Mouse (Mus musculus) testis, adult 2 months (tissue): ENCODE measurements around the gene Slc39a5. TPM values are rescaled to one million over a fixed set of nuclear protein-coding genes. Genes with fewer than 3 reads are reported as not detected.
A peak's percentile ranks its signal among the peaks of the same experiment; 100 is the strongest.

Experiments
- H3K27ac ChIP-seq: fragments of 200-500 bp; 2 replicates; pipeline ENCODE4 v1.5.1; 2012; ENCODE audit warnings: low read depth, low read length; ENCODE audit not compliant: control insufficient read depth, insufficient read depth
- H3K27me3 ChIP-seq: fragments of 200-500 bp; 2 replicates; pipeline ENCODE4 v1.6.1; 2012; ENCODE audit warnings: mild to moderate bottlenecking, low read length, moderate library complexity; ENCODE audit not compliant: control insufficient read depth, insufficient read depth
- H3K36me3 ChIP-seq: fragments of 200-500 bp; 2 replicates; pipeline ENCODE4 v1.6.1; 2012; ENCODE audit warnings: mild to moderate bottlenecking, low read length; ENCODE audit not compliant: control insufficient read depth, insufficient read depth
- H3K4me1 ChIP-seq: fragments of 200-500 bp; 2 replicates; pipeline ENCODE4 v1.6.1; 2012; ENCODE audit warnings: low read length; ENCODE audit not compliant: control insufficient read depth, insufficient read depth
- H3K4me3 ChIP-seq: fragments of 200-500 bp; 2 replicates; pipeline ENCODE4 v1.5.1; 2012; ENCODE audit warnings: low read depth, mild to moderate bottlenecking, low read length, moderate library complexity, mixed read lengths; ENCODE audit not compliant: control insufficient read depth
- CTCF ChIP-seq: fragments of 200-500 bp; IDR thresholded peaks from 2 replicates; pipeline ENCODE4 v1.5.1; 2012; ENCODE audit warnings: low read depth, mild to moderate bottlenecking, inconsistent platforms, low read length, moderate library complexity; ENCODE audit not compliant: control insufficient read depth, insufficient read depth, insufficient replicate concordance
- POLR2A ChIP-seq: fragments of 200-500 bp; IDR thresholded peaks from 2 replicates; pipeline ENCODE4 v1.6.1; 2012; ENCODE audit warnings: low read depth, mild to moderate bottlenecking, inconsistent platforms, low read length, moderate library complexity; ENCODE audit not compliant: control insufficient read depth
- polyA plus RNA-seq: library from polyadenylated mRNA; depleted of rRNA; stranded (reverse); fragments of >200 nt; gene quantifications from 2 replicates; pipeline ENCODE4 v1.2.3, GENCODE M21; 2012; rRNA removed

Slc39a5 gene
- polyA plus RNA-seq, 1 experiment, result 0.14 TPM

- H3K27me3 ChIP-seq, result no peaks in the 10 kb centered on the region
- peak within 1 kb of the TSS; percentile 95 for H3K27ac ChIP-seq
- peak within 1 kb of the TSS; percentile 96 for H3K4me3 ChIP-seq
- no peaks in the 10 kb centered on the region for H3K36me3 ChIP-seq
- H3K4me1 ChIP-seq, result peaks cover 16% of the 10 kb centered on the region
- peak; percentile 15; the same call in 1 of the 2 replicates for TF ChIP-seq CTCF
- peak; percentile 65 for TF ChIP-seq POLR2A
These were observed 32.4 kb downstream of the Slc39a5 start, which contains the start of gene Coq10a for GRCm38 (mm10) chr10:128368402-128369217. TSS of gene Coq10a (minus strand) at chr10:128368997.

- H3K27me3 ChIP-seq, result no peaks in the 10 kb centered on the region
- TF ChIP-seq POLR2A (no peak), CTCF (no peak)
- H3K27ac ChIP-seq, result peak overlapping the region; percentile 95
- H3K4me1 ChIP-seq, result peaks cover 16% of the 10 kb centered on the region
- peak overlapping the region; percentile 96 for H3K4me3 ChIP-seq
- no peaks in the 10 kb centered on the region for H3K36me3 ChIP-seq
These were observed 33.1 kb downstream of the Slc39a5 start for GRCm38 (mm10) chr10:128367899-128368401.

- TF ChIP-seq POLR2A (no peak), CTCF (no peak)
- Histone ChIP-seq H3K27me3 (no peaks in the 10 kb centered on the region), H3K4me1 (no peaks in the 10 kb centered on the region), H3K27ac (no peak overlapping the region), H3K36me3 (peaks cover 3% of the 10 kb centered on the region; the same call in 1 of the 2 replicates), H3K4me3 (no peak overlapping the region)
These were observed 38.5 kb downstream of the Slc39a5 start for GRCm38 (mm10) chr10:128362568-128362967.

GRCm38 (mm10) chr10:128361836-128362235 lies 39.2 kb downstream of the Slc39a5 start:
- Histone ChIP-seq H3K4me3 (no peak overlapping the region), H3K27ac (peak overlapping the region; percentile 32; the same call in 1 of the 2 replicates), H3K27me3 (no peaks in the 10 kb centered on the region), H3K4me1 (no peaks in the 10 kb centered on the region), H3K36me3 (peaks cover 3% of the 10 kb centered on the region; the same call in 1 of the 2 replicates)
- no peak for TF ChIP-seq CTCF
- TF ChIP-seq POLR2A, result no peak

- Histone ChIP-seq H3K36me3 (peaks cover 3% of the 10 kb centered on the region; the same call in 1 of the 2 replicates), H3K4me3 (no peak overlapping the region), H3K27ac (no peak overlapping the region), H3K4me1 (no peaks in the 10 kb centered on the region), H3K27me3 (no peaks in the 10 kb centered on the region)
- TF ChIP-seq POLR2A, result no peak
These were observed 41.8 kb downstream of the Slc39a5 start for GRCm38 (mm10) chr10:128359226-128359625.

GRCm38 (mm10) chr10:128358796-128359195 lies 42.2 kb downstream of the Slc39a5 start:
- Histone ChIP-seq H3K27ac (no peak overlapping the region), H3K4me3 (no peak overlapping the region), H3K36me3 (peaks cover 5% of the 10 kb centered on the region; the same call in 1 of the 2 replicates), H3K27me3 (no peaks in the 10 kb centered on the region), H3K4me1 (no peaks in the 10 kb centered on the region)
- TF ChIP-seq CTCF, result no peak
- TF ChIP-seq POLR2A, result no peak

- H3K4me1 ChIP-seq, result no peaks in the 10 kb centered on the region; the same call in 1 of the 2 replicates
- no peaks in the 10 kb centered on the region for H3K27me3 ChIP-seq
- no peak overlapping the region for H3K4me3 ChIP-seq
- TF ChIP-seq CTCF (no peak), POLR2A (no peak)
- H3K36me3 ChIP-seq, result peaks cover 3% of the 10 kb centered on the region; the same call in 1 of the 2 replicates
- no peak overlapping the region for H3K27ac ChIP-seq
These were observed 53.5 kb downstream of the Slc39a5 start for GRCm38 (mm10) chr10:128347541-128347940.

Other genes with a start within 250 kb of the Slc39a5 start
- 17.3 and 19.4 TPM in 2 replicates for gene Rbms2, start 220.9 kb downstream of the Slc39a5 start, polyA plus RNA-seq
- 3.7 and 5.3 TPM in 2 replicates for gene Gls2, start 206.8 kb downstream of the Slc39a5 start, polyA plus RNA-seq
- 3.1 and 3.4 TPM in 2 replicates for gene Spryd4, start 189.4 kb downstream of the Slc39a5 start, polyA plus RNA-seq
- gene Mip, start 175.4 kb downstream of the Slc39a5 start, polyA plus RNA-seq, result not detected in 2 replicates
- gene Timeless, start 169.2 kb downstream of the Slc39a5 start, polyA plus RNA-seq, result 3.4 and 4.4 TPM in 2 replicates
- 0.05 TPM in 1 of 2 replicates, not detected in the other for gene Apon, start 147.1 kb downstream of the Slc39a5 start, polyA plus RNA-seq
- 0.44 and 0.60 TPM in 2 replicates for gene Apof, start 132.6 kb downstream of the Slc39a5 start, polyA plus RNA-seq
- 6.0 and 6.6 TPM in 2 replicates for gene Stat2, start 130.7 kb downstream of the Slc39a5 start, polyA plus RNA-seq
- 0.06 and 0.36 TPM in 2 replicates for gene Il23a, start 102.5 kb downstream of the Slc39a5 start, polyA plus RNA-seq
- gene Pan2, start 97.9 kb downstream of the Slc39a5 start, polyA plus RNA-seq, result 21.1 and 24.6 TPM in 2 replicates
- gene Cnpy2, start 78.8 kb downstream of the Slc39a5 start, polyA plus RNA-seq, result 7.4 and 9.2 TPM in 2 replicates
- gene Cs, start 63.5 kb downstream of the Slc39a5 start, polyA plus RNA-seq, result 58.8 and 59.4 TPM in 2 replicates
- gene Coq10a, start 32.2 kb downstream of the Slc39a5 start, polyA plus RNA-seq, result 21.2 TPM in 2 replicates
- 6.8 and 7.0 TPM in 2 replicates for gene Ankrd52, start 24.1 kb downstream of the Slc39a5 start, polyA plus RNA-seq
- gene Nabp2, start 10.3 kb upstream of the Slc39a5 start, polyA plus RNA-seq, result 22.5 and 27.7 TPM in 2 replicates
- gene Rnf41, start 10.4 kb upstream of the Slc39a5 start, polyA plus RNA-seq, result 82.6 and 84.1 TPM in 2 replicates
- gene Smarcc2, start 58.0 kb upstream of the Slc39a5 start, polyA plus RNA-seq, result 138 and 141 TPM in 2 replicates
- gene Myl6, start 92.9 kb upstream of the Slc39a5 start, polyA plus RNA-seq, result 191 and 248 TPM in 2 replicates
- gene Myl6b, start 97.5 kb upstream of the Slc39a5 start, polyA plus RNA-seq, result 20.3 and 23.2 TPM in 2 replicates
- gene Esyt1, start 124.6 kb upstream of the Slc39a5 start, polyA plus RNA-seq, result 1.6 and 3.1 TPM in 2 replicates
- 29.9 and 33.9 TPM in 2 replicates for gene Zc3h10, start 146.5 kb upstream of the Slc39a5 start, polyA plus RNA-seq
- 1,504 and 1,952 TPM in 2 replicates for gene Rpl41, start 148.1 kb upstream of the Slc39a5 start, polyA plus RNA-seq
- gene Pa2g4, start 164.8 kb upstream of the Slc39a5 start, polyA plus RNA-seq, result 31.7 and 36.5 TPM in 2 replicates
- 0.77 and 2.1 TPM in 2 replicates for gene Erbb3, start 188.4 kb upstream of the Slc39a5 start, polyA plus RNA-seq
- gene Rps26, start 225.5 kb upstream of the Slc39a5 start, polyA plus RNA-seq, result 296 and 407 TPM in 2 replicates
- gene Ikzf4, start 244.8 kb upstream of the Slc39a5 start, polyA plus RNA-seq, result 0.84 and 1.2 TPM in 2 replicates